Comparison of ENCODE assay signal across 16 mouse cellular contexts in the genomic region with DNA sequence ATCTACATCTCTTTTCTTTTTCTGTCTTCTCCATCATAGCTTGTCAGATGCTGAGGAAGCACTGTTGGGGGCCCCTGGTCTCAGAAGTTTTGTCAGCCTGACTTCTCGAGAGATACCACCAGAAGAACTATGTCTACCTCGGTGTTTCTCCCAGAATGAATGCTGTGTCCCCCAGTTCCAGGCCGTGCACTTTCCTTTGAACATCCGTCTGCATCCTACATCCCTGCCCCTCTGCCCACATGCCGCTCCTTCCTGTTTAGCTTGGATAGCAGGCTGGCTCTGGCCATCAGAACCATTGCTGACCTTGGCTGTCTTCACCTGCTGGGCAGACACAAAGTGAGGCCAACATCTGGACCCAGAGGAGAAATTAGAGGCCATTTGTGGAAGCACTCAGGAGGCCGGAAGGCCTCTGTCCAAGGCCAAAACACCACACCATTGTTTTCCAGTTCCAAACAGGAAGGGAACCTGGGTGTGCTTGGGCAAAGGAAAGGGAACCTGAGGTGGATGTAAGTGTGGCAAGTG. TPM values are rescaled to one million over a fixed set of nuclear protein-coding genes. Genes with fewer than 3 reads are reported as not detected.
DNase-seq lines count a peak whose midpoint lies in the region; ATAC-seq and TF ChIP-seq lines count a peak whose summit lies in the region.
"Had no signal": no experiment of that assay in that cellular context is flagged by ENCODE, and none has a peak within 500 bp of the region (broad histone marks: within the 10 kb centered on the region; RNA-seq: fewer than 3 reads in every experiment).

No protein-coding gene starts in this region.

- TF ChIP-seq CTCF in thymus, adult 2 months (IDR thresholded peaks at IDR 0.05; ENCODE audit: borderline replicate concordance, control insufficient read depth, extremely low read depth, insufficient read depth, low read length, poor library complexity) = no peak
- TF ChIP-seq CTCF in layer of hippocampus, adult 2 months (conservative IDR thresholded peaks at IDR 0.05) = no peak

- no peak overlapping the region; the same call in 1 of the 2 replicates for H3K27ac ChIP-seq in heart, embryonic 10.5 days
- peak overlapping the region; percentile 91 for H3K27ac ChIP-seq in thymus, adult 2 months (ENCODE audit: control insufficient read depth, insufficient read depth, low read length)
- H3K27ac ChIP-seq in layer of hippocampus, adult 2 months = no peak overlapping the region
- H3K27ac ChIP-seq: hindbrain, embryonic 14.5 days; liver, embryonic 15.5 days; midbrain, embryonic 12.5 days had no signal

- no peaks in the 10 kb centered on the region for H3K36me3 ChIP-seq in heart, embryonic 10.5 days
- H3K36me3 ChIP-seq in thymus, adult 2 months (ENCODE audit: control insufficient read depth, insufficient read depth, low read length) = peaks cover 3% of the 10 kb centered on the region; the same call in 1 of the 2 replicates
- H3K36me3 ChIP-seq: liver, embryonic 15.5 days; midbrain, embryonic 12.5 days had no signal

- no peak overlapping the region for H3K4me3 ChIP-seq in heart, embryonic 10.5 days
- peak overlapping the region; percentile 57 for H3K4me3 ChIP-seq in thymus, adult 2 months (ENCODE audit: control insufficient read depth, insufficient read depth, low read length)
- H3K4me3 ChIP-seq in layer of hippocampus, adult 2 months = no peak overlapping the region
- H3K4me3 ChIP-seq: liver, embryonic 15.5 days; midbrain, embryonic 12.5 days had no signal

- H3K27me3 ChIP-seq in heart, embryonic 10.5 days (ENCODE audit: insufficient read depth, poor library complexity, severe bottlenecking) = no peaks in the 10 kb centered on the region
- H3K27me3 ChIP-seq in thymus, adult 2 months (ENCODE audit: control insufficient read depth, insufficient read depth, low read length) = no peaks in the 10 kb centered on the region
- H3K27me3 ChIP-seq: liver, embryonic 15.5 days; midbrain, embryonic 12.5 days had no signal

- TF ChIP-seq POLR2A in thymus, adult 2 months (IDR thresholded peaks at IDR 0.05; ENCODE audit: control insufficient read depth, extremely low read depth, insufficient read depth, low read length, poor library complexity) = no peak

- peak; percentile 43 to 80 for DNase-seq in heart, adult 18-20 months
- no peak for DNase-seq in heart, embryonic 10.5 days (ENCODE audit: low spot score)
- DNase-seq in thymus, adult 2 months = no peak
- DNase-seq in thymus, adult 18-20 months = no peak
- peak; percentile 28 for DNase-seq in lung, postnatal 10 days
- DNase-seq in layer of hippocampus, adult 2 months (ENCODE audit: low spot score in 2 of 2) = no peak
- no peak for DNase-seq in adrenal gland, adult 2 months
- DNase-seq: B cell, adult 2 months; kidney, adult 11 months had no signal

- 63% methylated on average over 6 of the region's 6 CpGs for WGBS in heart, embryonic 10.5 days
- 32% methylated on average over 6 of the region's 6 CpGs for WGBS in thymus, adult 2 months

- ATAC-seq in megakaryocyte progenitor cell, adult 5-6 weeks (replicated peaks; ENCODE audit: poor library complexity) = no peak

- no peaks in the 10 kb centered on the region for H3K9me3 ChIP-seq in heart, embryonic 10.5 days
- H3K9me3 ChIP-seq: liver, embryonic 15.5 days; midbrain, embryonic 12.5 days had no signal

- H3K4me1 ChIP-seq in heart, embryonic 10.5 days = peaks cover 8% of the 10 kb centered on the region; the same call in 1 of the 2 replicates
- H3K4me1 ChIP-seq in thymus, adult 2 months (replicated peaks; ENCODE audit: control insufficient read depth, insufficient read depth, low read length) = peaks cover 29% of the 10 kb centered on the region
- H3K4me1 ChIP-seq: midbrain, embryonic 12.5 days had no signal

RNA-seq across cellular contexts. Expression of a gene that starts 0.7 kb away (rescaled TPM):
- 1 to 10 TPM; 8.6 to 10.0 TPM for total RNA-seq in heart, adult 18-20 months (2021)
- 5.3 and 8.1 TPM in 2 replicates for polyA plus RNA-seq in heart, embryonic 10.5 days (2016; fragmentation: Nextera tagmentation; extraction: Ambion mirVana)
- 81.2 and 84.0 TPM in 2 replicates for polyA plus RNA-seq in thymus, adult 2 months (2012; rRNA removed)
- 2.6 and 3.6 TPM in 2 replicates for total RNA-seq in megakaryocyte progenitor cell, adult 5-6 weeks (2015)
- total RNA-seq in megakaryocyte progenitor cell, adult 5-6 weeks (2017) = 4.6 and 6.2 TPM in 2 replicates
- total RNA-seq in layer of hippocampus, adult 2 months (2021) = 10 to 100 TPM; 49.5 to 49.7 TPM
- total RNA-seq in adrenal gland, adult 2 months (2021) = 10 to 100 TPM; 11.0 to 11.3 TPM
- polyA plus RNA-seq in adrenal gland, adult 2 months (2012; rRNA removed) = 7.8 TPM in 2 replicates

RNA-seq across cellular contexts. Expression of a gene that starts 6.3 kb away (rescaled TPM):
- not detected for total RNA-seq in heart, adult 18-20 months (2021)
- polyA plus RNA-seq in heart, embryonic 10.5 days (2016; fragmentation: Nextera tagmentation; extraction: Ambion mirVana) = not detected in 2 replicates
- 25.8 and 35.9 TPM in 2 replicates for polyA plus RNA-seq in thymus, adult 2 months (2012; rRNA removed)
- not detected in 2 replicates for total RNA-seq in megakaryocyte progenitor cell, adult 5-6 weeks (2015)
- total RNA-seq in megakaryocyte progenitor cell, adult 5-6 weeks (2017) = not detected in 2 replicates
- not detected for total RNA-seq in layer of hippocampus, adult 2 months (2021)
- total RNA-seq in adrenal gland, adult 2 months (2021) = not detected
- 0.26 and 0.58 TPM in 2 replicates for polyA plus RNA-seq in adrenal gland, adult 2 months (2012; rRNA removed)
- total RNA-seq: adrenal gland, adult 18-20 months; layer of hippocampus, adult 8-10 months; left cerebral cortex, postnatal 36 days had no signal
- polyA plus RNA-seq: hindbrain, embryonic 14.5 days; liver, embryonic 15.5 days; midbrain, embryonic 12.5 days had no signal

Comparison
In these comparisons a context has a peak if more than half of its experiments do, and no peak if none do; other contexts are left out.
1. DNase-seq: peak in heart, adult 18-20 months (2 of 2) and lung, postnatal 10 days (single experiment); none in heart, embryonic 10.5 days (single experiment), thymus, adult 2 months (single experiment), thymus, adult 18-20 months (0 of 2), layer of hippocampus, adult 2 months (0 of 2) and adrenal gland, adult 2 months (single experiment).
2. RNA of a gene that starts 0.7 kb away (total RNA-seq): 49.5 to 49.7 TPM in layer of hippocampus, adult 2 months; 11.0 to 11.3 TPM in adrenal gland, adult 2 months, 8.6 to 10.0 TPM in heart, adult 18-20 months and 2.6 to 6.2 TPM in megakaryocyte progenitor cell, adult 5-6 weeks; every median in the first group is over 4 times any median in the second.